Mouse (Mus musculus) MEL (cell line): ENCODE measurements around the gene Slc18a3.

Experiments
- CTCF ChIP-seq, 3 experiments: IDR thresholded peaks in 2 of 3; conservative IDR thresholded peaks in 1 of 3; 2 replicates each; pipeline ENCODE4 v1.5.1; 2011 to 2012; ENCODE audit warnings: low read length in 3 of 3, low read depth in 2 of 3, mild to moderate bottlenecking in 2 of 3, improper control_type of control experiment in 1 of 3, inconsistent platforms in 1 of 3, mixed read lengths in 1 of 3, moderate library complexity in 1 of 3; ENCODE audit not compliant: control insufficient read depth in 1 of 3, insufficient read depth in 1 of 3, poor library complexity in 1 of 3, severe bottlenecking in 1 of 3
- EP300 ChIP-seq, 2 experiments: IDR thresholded peaks; 2 replicates each; pipeline ENCODE4 v1.6.1; 2011; ENCODE audit warnings: improper control_type of control experiment in 2 of 2, low read length in 2 of 2, low read depth in 1 of 2, mild to moderate bottlenecking in 1 of 2
- KAT2A ChIP-seq: conservative IDR thresholded peaks from 2 replicates; pipeline ENCODE4 v1.6.1; 2012; ENCODE audit warnings: low read depth, low read length, improper control_type of control experiment, inconsistent platforms
- POLR2A ChIP-seq, 2 experiments: IDR thresholded peaks; 2 replicates each; pipeline ENCODE4 v1.6.1; 2011 to 2012; ENCODE audit warnings: low read length in 2 of 2, mild to moderate bottlenecking in 2 of 2, control low read depth in 1 of 2, improper control_type of control experiment in 1 of 2, low read depth in 1 of 2, moderate library complexity in 1 of 2; ENCODE audit not compliant: control insufficient read depth in 1 of 2, insufficient read depth in 1 of 2, poor library complexity in 1 of 2
- TCF12 ChIP-seq: IDR thresholded peaks from 2 replicates; pipeline ENCODE4 v1.6.1; 2014; ENCODE audit warnings: low read depth, mild to moderate bottlenecking, inconsistent platforms, low read length, improper control_type of control experiment, moderate library complexity

- TF ChIP-seq POLR2A (IDR thresholded peaks at IDR 0.05; ENCODE audit: control insufficient read depth in 1 of 2, insufficient read depth in 1 of 2, low read depth in 1 of 2, low read length in 2 of 2, poor library complexity in 1 of 2) (no peak), KAT2A (no peak), TCF12 (no peak), CTCF (IDR thresholded peaks at IDR 0.05 in 2 of 3, conservative IDR thresholded peaks at IDR 0.05 in 1 of 3; ENCODE audit: control insufficient read depth in 1 of 3, insufficient read depth in 1 of 3, low read depth in 2 of 3, low read length in 3 of 3, poor library complexity in 1 of 3, severe bottlenecking in 1 of 3) (no peak), EP300 (IDR thresholded peaks at IDR 0.05; ENCODE audit: low read depth in 1 of 2, low read length in 2 of 2) (no peak)
Measured at GRCm38 (mm10) chr14:32443446-32443845, 21.2 kb downstream of the Slc18a3 start.
